Mouse (Mus musculus) cerebellum, postnatal 36 days (tissue): ENCODE results near the gene Hmg20a.
A peak's percentile ranks its signal among the peaks of the same experiment; 100 is the strongest.

Source experiments
- DNase-seq, 2 experiments: peaks; one replicate each; pipeline ENCODE4 v3.0.0; 2021 to 2022; ENCODE audit warnings: mixed read lengths in 2 of 2

The Hmg20a gene

DNA sequence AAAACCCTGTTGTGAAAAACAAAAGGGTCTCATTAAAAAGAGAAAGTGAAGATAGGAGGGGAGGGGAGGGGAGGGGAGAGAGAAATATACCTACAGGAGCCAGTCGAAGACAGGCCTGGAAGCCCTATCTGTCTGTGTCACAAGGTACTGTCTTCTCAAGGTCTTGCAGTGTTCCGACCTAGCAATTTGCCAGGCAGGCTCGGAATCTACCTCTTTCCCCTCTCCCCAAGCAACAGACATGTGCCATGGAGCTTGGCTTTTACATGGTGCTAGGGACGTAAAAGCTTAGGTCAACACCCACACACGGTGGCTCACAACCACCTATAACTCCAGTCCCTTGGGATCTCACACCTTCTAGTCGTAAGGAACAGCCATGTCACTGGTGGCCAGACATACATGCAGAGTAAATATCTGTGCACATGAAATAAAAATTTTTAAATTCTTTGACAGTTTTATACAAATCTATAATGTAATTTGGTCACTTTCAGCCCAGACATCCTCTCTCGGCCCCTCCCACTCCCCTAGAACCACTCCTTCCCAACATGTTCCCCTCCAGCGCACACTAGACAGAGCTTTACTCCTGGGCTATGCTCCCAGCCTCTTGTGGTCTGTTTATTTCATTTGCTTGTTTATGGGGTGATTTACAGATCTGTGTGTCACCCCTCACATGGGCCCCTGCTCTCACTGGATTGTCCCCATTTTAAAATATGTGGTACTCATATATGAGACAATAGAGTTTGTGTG lies 81.1 kb downstream of the Hmg20a start:
- DNase-seq: no peak

DNA sequence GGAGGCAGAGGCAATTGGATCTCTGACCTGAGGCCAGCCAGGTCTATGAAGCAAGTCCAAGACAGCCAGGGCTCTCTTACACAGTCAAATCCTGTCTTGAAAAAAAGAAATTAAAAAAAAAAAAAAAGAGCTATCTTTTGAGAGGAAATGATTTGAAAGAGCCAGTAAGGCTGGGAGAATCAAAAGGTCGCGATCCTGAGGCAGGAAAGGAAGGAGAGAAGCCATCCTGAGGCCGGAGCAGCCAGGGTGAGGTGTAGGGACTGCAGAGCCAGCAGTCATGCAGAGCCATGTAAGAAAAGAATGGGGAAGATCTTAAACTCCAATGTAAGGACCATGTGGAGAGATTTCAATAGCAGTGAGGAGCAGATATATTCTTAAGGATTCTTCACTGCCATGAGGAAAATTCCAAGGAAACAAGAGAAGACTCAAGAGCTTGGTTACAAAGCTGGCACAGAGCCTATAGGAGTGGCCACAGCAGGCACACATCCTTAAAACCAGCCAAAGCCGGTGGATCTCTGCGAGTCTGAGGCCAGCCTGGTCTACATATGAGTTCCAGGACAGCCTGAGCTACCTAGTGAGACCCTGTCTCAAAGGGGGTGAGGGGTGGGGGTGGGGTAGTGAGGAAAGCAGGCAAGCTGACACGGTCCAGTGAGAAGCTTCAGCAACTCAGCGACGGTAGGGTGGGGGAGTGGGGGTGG lies 82.6 kb downstream of the Hmg20a start:
- no peak for DNase-seq

DNA sequence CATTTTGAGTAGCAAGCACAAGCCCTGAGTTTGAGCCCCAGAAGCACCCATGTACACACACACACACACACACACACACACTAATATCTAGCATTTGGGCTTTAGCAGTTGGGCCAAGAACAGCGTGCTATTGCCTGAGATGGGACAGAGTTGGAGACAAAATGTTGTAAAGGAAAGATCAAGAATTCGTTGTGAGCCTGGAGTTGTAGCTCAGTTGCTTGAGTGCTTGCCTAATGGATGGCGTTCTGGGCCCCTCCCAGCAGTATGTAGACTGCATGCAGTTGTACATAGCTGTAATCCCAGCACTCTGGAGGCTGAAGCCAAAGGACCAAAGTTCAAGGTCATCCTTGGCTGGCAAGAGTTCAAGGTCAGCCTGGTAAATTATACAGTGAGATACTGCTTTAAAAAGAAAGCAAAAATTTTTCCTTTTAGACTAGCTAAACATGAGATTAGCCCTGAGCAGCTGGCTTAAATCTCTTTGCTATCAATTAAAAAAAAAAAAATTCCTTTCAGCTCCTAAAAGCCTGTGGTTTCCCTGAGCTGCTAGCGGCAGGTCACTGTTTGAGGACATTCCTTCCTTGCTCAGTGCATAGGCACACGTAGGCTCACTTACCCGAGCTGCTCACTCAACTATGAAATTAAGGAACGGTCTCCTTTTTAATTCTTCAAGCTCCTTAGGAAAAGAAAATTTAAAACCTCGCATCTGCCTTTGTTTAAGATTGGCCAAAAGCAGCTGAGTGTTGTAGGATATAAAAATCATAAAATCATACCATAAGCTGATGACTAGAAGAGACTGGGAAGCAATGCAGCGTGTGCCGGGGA lies 83.5 kb downstream of the Hmg20a start:
- no peak for DNase-seq

DNA sequence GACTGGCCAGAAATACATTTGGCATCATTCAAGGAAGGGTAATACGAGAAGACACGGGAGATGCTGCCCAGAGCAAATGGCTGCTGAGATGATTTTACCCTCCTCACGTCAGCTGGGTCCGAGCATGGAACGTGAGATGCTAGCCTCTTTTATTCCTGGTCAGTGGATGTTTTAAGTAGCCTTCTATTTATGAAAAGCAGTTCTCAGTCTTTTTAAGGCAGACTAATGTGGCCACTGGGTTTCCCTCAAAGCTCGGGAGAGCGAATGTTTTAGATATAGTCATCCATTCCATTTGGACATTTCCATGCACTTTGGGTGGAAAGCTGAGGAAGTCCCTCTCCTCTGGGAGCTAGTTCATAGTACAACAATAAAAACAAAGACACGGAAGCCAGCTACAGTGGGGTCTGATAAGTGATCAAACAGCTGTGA lies 84.1 kb downstream of the Hmg20a start:
- peak in 1 of 2 experiments; percentile 32 for DNase-seq

- no peak for DNase-seq
Observed at GRCm38 (mm10) chr9:56503621-56504500, 85.5 kb downstream of the Hmg20a start.

- DNase-seq: no peak
Observed at GRCm38 (mm10) chr9:56504511-56504910, 86.1 kb downstream of the Hmg20a start.

GRCm38 (mm10) chr9:56505083-56505792 lies 86.8 kb downstream of the Hmg20a start:
- DNase-seq: no peak

- DNase-seq: peak; percentile 92 to 93
Observed at GRCm38 (mm10) chr9:56505793-56506755, 87.7 kb downstream of the Hmg20a start.

- DNase-seq: peak; percentile 22 to 40
Observed at GRCm38 (mm10) chr9:56506931-56507681, 88.7 kb downstream of the Hmg20a start.

- DNase-seq: no peak
Observed at GRCm38 (mm10) chr9:56507682-56508061, 89.3 kb downstream of the Hmg20a start.

DNA sequence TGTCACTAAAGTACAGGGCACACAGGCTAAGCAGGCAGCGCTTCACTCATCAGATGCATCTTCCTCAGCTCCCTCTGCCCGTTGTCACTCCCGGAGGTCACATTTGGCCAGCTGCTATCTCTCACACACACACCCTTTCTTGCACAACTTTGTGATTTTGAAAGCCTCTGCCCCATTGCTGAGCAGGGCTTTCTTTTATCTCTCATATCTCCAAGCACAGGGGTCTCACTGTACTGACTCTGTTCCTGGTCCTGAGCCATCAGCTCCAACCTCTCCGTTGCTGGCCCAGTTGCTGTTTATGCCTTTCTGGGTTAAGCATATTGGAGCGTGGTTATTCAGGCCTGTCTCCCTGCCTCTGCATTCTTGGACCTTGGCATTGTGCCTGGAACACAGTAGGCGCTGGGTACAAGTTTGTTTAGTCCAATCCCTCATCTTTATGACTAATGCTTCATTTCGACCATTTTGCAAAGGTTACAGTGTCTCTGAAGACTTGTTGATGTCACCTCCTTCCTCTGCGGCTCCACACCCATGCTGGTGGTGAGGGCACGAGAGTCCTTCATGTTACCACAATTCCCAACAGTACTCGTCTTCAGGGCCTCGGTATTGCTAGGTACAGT lies 90.5 kb downstream of the Hmg20a start:
- no peak for DNase-seq

DNA sequence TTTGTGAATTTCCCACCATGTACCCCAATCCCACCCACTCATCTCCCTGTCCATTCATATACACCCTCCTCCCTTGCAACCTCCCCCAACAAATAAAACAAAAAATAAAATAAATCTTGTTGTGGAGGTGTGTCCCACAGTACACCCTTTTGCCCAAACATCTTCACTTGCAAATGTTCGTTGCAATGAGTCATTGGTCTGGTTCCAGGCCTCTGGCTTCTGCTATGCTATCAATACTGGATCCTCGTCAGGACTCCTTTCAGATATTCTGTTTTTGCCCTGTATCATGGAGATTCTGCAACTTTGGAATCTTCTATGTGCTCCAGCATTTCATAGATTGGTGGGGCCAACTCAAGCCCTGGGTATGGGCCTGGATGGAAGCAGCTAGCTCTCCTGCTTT lies 91.9 kb downstream of the Hmg20a start:
- DNase-seq: no peak

GRCm38 (mm10) chr9:56512486-56512885 lies 94.1 kb downstream of the Hmg20a start:
- DNase-seq: no peak

DNA sequence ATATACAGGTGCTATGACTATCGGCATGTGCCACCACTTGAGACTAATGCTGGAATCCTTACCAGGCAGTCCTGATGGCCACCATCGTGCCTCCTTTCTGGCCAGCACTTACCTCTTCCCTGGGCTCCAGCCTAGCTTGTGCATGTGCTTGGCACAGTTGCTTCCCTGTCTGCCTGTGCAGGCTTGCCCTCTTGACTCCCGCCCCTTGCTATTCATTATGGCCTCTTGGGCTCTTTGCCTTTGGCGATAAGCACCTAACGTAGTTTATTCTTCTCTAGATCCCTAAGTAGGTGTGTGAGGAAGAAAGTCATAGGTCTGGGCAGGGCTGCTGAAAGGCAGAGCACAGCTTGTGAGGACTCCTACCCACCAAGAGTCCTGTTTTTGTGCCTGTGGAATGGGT lies 96.7 kb downstream of the Hmg20a start:
- DNase-seq: no peak

DNA sequence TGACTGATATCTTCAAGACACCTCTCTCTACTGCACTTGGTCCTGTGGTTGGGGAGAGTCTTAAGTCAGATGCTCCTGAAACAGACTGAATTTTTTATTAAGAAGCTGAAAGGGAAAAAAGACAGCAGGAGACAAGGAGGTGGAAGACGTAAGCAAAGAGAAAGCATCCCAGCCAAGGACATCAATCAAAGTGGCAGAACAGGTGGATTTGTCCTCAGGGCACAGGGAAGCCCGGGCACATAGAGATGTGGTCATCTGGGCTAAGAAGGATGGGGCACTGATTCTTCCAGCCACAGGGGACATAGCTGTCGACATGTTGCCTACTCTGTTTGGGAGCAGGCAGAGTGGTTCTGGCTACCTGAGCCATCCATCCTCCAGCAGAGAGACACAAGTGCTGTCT lies 97.8 kb downstream of the Hmg20a start:
- DNase-seq: no peak

DNA sequence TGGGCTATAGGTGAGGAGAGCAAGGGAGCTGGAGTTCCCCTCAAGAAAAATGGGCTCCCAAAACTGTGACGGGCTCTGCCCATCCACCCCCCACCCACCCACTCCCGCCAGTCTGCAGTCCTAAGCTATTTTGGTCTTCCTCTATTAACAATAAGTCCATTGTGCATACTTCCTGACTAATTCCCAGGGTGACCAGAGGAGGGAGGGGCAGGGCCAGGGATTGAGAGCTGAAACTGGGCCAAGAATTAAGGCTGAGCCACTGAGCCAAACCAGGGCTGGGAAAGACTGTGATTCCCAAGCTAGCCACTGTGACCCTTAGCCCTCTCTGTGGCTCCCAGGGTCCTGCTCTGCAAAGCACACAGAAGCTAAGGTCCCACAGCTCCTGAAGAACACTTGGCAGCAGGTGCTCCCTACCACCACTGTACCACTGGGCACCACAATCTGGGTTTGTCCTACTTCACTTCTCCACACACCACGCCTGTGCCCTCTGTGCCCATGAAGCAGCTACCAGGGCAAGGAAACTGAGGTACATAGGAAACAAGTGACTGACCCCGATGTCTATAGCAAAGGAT lies 98.4 kb downstream of the Hmg20a start:
- no peak for DNase-seq

DNA sequence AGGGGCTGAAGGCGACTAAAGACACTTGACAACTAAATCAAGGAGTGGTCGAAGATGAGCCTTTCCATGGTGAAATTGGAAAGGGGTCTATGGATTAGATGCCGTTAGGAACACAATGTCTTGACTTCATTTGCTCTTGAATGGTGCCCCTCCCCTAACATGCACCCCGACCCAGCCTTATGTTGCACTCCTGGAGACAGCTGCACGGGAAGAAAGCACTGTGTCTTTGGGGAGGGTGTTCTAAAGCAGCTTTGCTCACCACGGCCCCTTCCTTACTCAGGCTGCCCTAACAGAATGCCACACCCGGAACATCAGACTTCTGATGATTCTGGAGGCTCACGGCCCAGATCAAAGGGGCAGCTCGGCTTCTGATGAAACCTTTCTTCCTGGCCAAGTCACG lies 103.9 kb downstream of the Hmg20a start:
- DNase-seq: no peak

- DNase-seq: no peak
Observed at GRCm38 (mm10) chr9:56527951-56528350, 109.5 kb downstream of the Hmg20a start.

GRCm38 (mm10) chr9:56531991-56532390 lies 113.6 kb downstream of the Hmg20a start:
- DNase-seq: no peak
